Mouse (Mus musculus) stomach, postnatal 0 days (tissue): ENCODE measurements around the gene Pole2.

Source experiments
- CTCF ChIP-seq: IDR thresholded peaks from 2 replicates; pipeline ENCODE4 v1.5.1; 2016; ENCODE audit warnings: antibody characterized with exemption, low read depth, mild to moderate bottlenecking, moderate library complexity
- EP300 ChIP-seq: optimal IDR thresholded peaks from 2 replicates; pipeline ENCODE3; 2016; ENCODE audit warnings: antibody characterized with exemption

DNA sequence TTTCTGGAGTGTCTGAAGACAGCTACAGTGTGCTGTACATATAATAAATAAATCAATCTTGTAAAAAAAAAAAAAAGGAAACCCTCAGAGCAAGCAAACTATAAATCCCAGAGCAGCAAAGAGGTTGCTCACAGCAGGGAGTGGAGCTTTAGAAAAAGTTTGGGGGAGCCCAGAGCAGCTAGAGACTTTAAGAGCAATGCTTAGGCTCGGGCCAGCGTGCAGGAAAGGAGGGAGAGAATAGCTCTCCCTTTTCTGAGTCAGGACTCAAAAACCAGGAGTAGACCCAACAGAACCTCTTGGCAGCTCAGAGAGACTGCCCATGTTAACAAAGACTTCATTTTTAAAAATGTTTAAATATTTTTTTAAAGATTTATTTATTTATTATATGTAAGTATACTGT, 41.0 kb upstream of the Pole2 start:
- TF ChIP-seq CTCF = no peak
- no peak for TF ChIP-seq EP300
